In genomic region chr13:21613922-21614321, GRCm38 (mm10) we compare ENCODE assay signal across 33 mouse cellular contexts. TPM values are rescaled to one million over a fixed set of nuclear protein-coding genes. Genes with fewer than 3 reads are reported as not detected.
"Had no signal": no experiment of that assay in that cellular context is flagged by ENCODE, and none has a peak within 500 bp of the region (broad histone marks: within the 10 kb centered on the region; RNA-seq: fewer than 3 reads in every experiment).

Olfr1362 (minus strand) TSS chr13:21614022.

- H3K4me2 ChIP-seq: embryonic facial prominence, embryonic 12.5 days; embryonic facial prominence, embryonic 13.5 days; embryonic facial prominence, embryonic 15.5 days; forebrain, embryonic 12.5 days; forebrain, embryonic 13.5 days; forebrain, embryonic 15.5 days; heart, embryonic 11.5 days had no signal

- DNase-seq: cerebellum, adult 2 months; cerebellum, adult 8-10 months; cerebellum, adult 9-10 months; cerebellum, adult 9-11 months; cerebellum, postnatal 10 days; cerebellum, postnatal 14 days; cerebellum, postnatal 25 days; cerebellum, postnatal 36 days; forebrain, postnatal 0 days; gastrocnemius, adult 2 months; gastrocnemius, postnatal 10 days; gastrocnemius, postnatal 14 days; gastrocnemius, postnatal 25 days; gastrocnemius, postnatal 36 days; heart, adult 18-20 months; heart, adult 2 months had no signal

- H3K9me3 ChIP-seq: embryonic facial prominence, embryonic 12.5 days; embryonic facial prominence, embryonic 13.5 days; embryonic facial prominence, embryonic 15.5 days; forebrain, embryonic 10.5 days; forebrain, embryonic 12.5 days; forebrain, embryonic 13.5 days; forebrain, embryonic 15.5 days; heart, embryonic 10.5 days had no signal

- H3K36me3 ChIP-seq: embryonic facial prominence, embryonic 12.5 days; embryonic facial prominence, embryonic 13.5 days; embryonic facial prominence, embryonic 15.5 days; forebrain, embryonic 10.5 days; forebrain, embryonic 12.5 days; forebrain, embryonic 15.5 days; heart, embryonic 10.5 days had no signal

- H3K4me3 ChIP-seq: embryonic facial prominence, embryonic 12.5 days; embryonic facial prominence, embryonic 13.5 days; embryonic facial prominence, embryonic 15.5 days; erythroblast, embryonic 14.5 days; forebrain, embryonic 10.5 days; forebrain, embryonic 12.5 days; forebrain, embryonic 13.5 days; forebrain, embryonic 15.5 days; gastrocnemius, adult 2 months; heart, adult 2 months; heart, embryonic 10.5 days had no signal

- H3K27me3 ChIP-seq: embryonic facial prominence, embryonic 12.5 days; embryonic facial prominence, embryonic 13.5 days; embryonic facial prominence, embryonic 15.5 days; forebrain, embryonic 12.5 days; forebrain, embryonic 13.5 days; forebrain, embryonic 15.5 days had no signal

- H3K9ac ChIP-seq: embryonic facial prominence, embryonic 12.5 days; embryonic facial prominence, embryonic 13.5 days; embryonic facial prominence, embryonic 15.5 days; forebrain, embryonic 12.5 days; forebrain, embryonic 13.5 days; forebrain, embryonic 15.5 days; forebrain, postnatal 0 days had no signal

- H3K27ac ChIP-seq: embryonic facial prominence, embryonic 12.5 days; embryonic facial prominence, embryonic 13.5 days; embryonic facial prominence, embryonic 15.5 days; forebrain, embryonic 10.5 days; forebrain, embryonic 12.5 days; forebrain, embryonic 13.5 days; forebrain, embryonic 15.5 days; gastrocnemius, adult 2 months; heart, adult 2 months; heart, embryonic 10.5 days had no signal

- ATAC-seq: forebrain, embryonic 13.5 days; forebrain, embryonic 14.5 days; forebrain, embryonic 15.5 days; forebrain, embryonic 16.5 days; forebrain, postnatal 0 days had no signal

- H3K4me1 ChIP-seq: embryonic facial prominence, embryonic 12.5 days; embryonic facial prominence, embryonic 13.5 days; embryonic facial prominence, embryonic 15.5 days; forebrain, embryonic 10.5 days; forebrain, embryonic 12.5 days; forebrain, embryonic 13.5 days; forebrain, embryonic 15.5 days; heart, embryonic 10.5 days had no signal

RNA-seq across cellular contexts. Expression of gene Olfr1362, which starts in this region (rescaled TPM):
- polyA plus RNA-seq: cerebellum, adult 2 months; cortical plate, adult 2 months; embryonic facial prominence, embryonic 11.5 days; embryonic facial prominence, embryonic 12.5 days; embryonic facial prominence, embryonic 13.5 days; erythroblast, embryonic 14.5 days; forebrain, embryonic 10.5 days; forebrain, embryonic 11.5 days; forebrain, embryonic 12.5 days; forebrain, embryonic 13.5 days; forebrain, embryonic 14.5 days; forebrain, embryonic 15.5 days; forebrain, embryonic 16.5 days; forebrain, postnatal 0 days; frontal cortex, adult 2 months; gonadal fat pad, adult 2 months; heart, adult 2 months; heart, embryonic 10.5 days; heart, embryonic 11.5 days had no signal
